Mouse (Mus musculus) kidney, adult 2 months (tissue): ENCODE measurements at regions not wholly inside any gene's neighbourhood (a gene's known extent, or its start where the extent isn't known, plus 50 kb on each side); places are given as distances from the start of the nearest gene placed in this dataset.

Experiments used
- CTCF ChIP-seq: fragments of 200-500 bp; conservative IDR thresholded peaks from 2 replicates; pipeline ENCODE4 v1.5.1; 2011; ENCODE audit warnings: low read depth, mild to moderate bottlenecking, control low read depth, low read length, moderate library complexity, mixed read lengths; ENCODE audit not compliant: insufficient read depth, insufficient read length
- POLR2A ChIP-seq: fragments of 200-500 bp; IDR thresholded peaks from one replicate; pipeline ENCODE4 v1.6.1; 2011; ENCODE audit warnings: low read depth, low read length, control low read depth

- no peak for TF ChIP-seq POLR2A
- no peak for TF ChIP-seq CTCF
Observed at GRCm38 (mm10) chr13:83066115-83066753, 437.6 kb upstream of the Mef2c start.
